In the genomic region with DNA sequence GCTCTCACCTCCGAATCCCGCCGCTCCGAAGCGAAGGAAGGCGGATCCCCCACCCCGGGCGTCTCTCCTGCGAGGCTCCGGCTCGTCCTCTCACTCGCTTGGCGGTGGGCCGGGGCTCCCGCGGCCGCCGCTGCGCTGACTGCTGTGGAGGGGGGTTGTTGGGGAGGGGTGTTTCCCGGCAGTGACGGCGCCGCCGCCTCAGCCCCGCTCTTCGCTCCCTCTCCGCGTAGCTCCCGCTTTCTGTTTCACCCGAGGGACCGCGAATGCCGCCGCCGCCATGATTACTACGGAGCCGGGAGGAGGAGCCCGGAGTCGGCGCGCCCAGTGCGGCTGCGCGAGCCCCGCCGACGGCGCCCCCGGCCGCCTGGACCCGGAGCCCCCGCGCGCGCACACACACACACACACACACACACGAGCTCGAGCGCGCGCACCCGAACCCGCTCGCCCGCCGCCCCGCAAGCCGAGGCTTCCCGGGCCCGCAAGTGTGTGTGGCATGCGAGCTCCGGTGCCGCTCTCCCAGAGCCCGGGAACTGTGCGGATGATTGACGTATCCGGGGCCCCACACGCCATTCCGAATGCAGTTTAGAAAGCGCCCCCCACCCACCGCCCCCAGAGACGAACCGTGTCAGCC, we compare ENCODE assay signal across 7 mouse cellular contexts. TPM values are rescaled to one million over a fixed set of nuclear protein-coding genes. Genes with fewer than 3 reads are reported as not detected.
DNase-seq lines count a peak whose midpoint lies in the region; ATAC-seq and TF ChIP-seq lines count a peak whose summit lies in the region.

A gene (minus strand): TSS at position 294 of the 631 bp plus-strand sequence.

- ATAC-seq in limb, embryonic 11.5 days (ENCODE audit: insufficient number of reproducible peaks, low FRiP score, low TSS enrichment, low read depth): peak; percentile 86
- peak; percentile 94 for ATAC-seq in midbrain, embryonic 13.5 days

- no peaks in the 10 kb centered on the region for H3K9me3 ChIP-seq in limb, embryonic 11.5 days (ENCODE audit: control insufficient read depth, low read length)
- H3K9me3 ChIP-seq in midbrain, embryonic 13.5 days: no peaks in the 10 kb centered on the region

- 1% methylated on average over 80 of the region's 82 CpGs for WGBS in kidney, adult 2 months
- under 1% methylated on average over 57 of the region's 82 CpGs for WGBS in limb, embryonic 11.5 days
- 1% methylated on average over 68 of the region's 82 CpGs for WGBS in midbrain, embryonic 13.5 days
- WGBS in small intestine, adult 2 months: under 1% methylated on average over 79 of the region's 82 CpGs

- no peak for TF ChIP-seq CTCF in kidney, adult 2 months (conservative IDR thresholded peaks at IDR 0.05; ENCODE audit: insufficient read depth, insufficient read length, low read depth, low read length)
- no peak for TF ChIP-seq CTCF in small intestine, adult 2 months (IDR thresholded peaks at IDR 0.05; ENCODE audit: extremely low read depth, insufficient read length, insufficient replicate concordance, low read depth, low read length)

- DNase-seq in adrenal gland, postnatal 14 days: peak; percentile 93
- peak; percentile 85 for DNase-seq in embryo, embryonic 9.5 days (ENCODE audit: extremely low spot score)
- DNase-seq in heart, adult 18-20 months: peak; percentile 86 to 89
- peak; percentile 89 for DNase-seq in kidney, adult 2 months
- DNase-seq in limb, embryonic 11.5 days (ENCODE audit: low spot score): peak; percentile 84

- H3K27ac ChIP-seq in kidney, adult 2 months (ENCODE audit: insufficient read depth, low read depth, low read length): peak within 1 kb of the TSS; percentile 89
- H3K27ac ChIP-seq in limb, embryonic 11.5 days (replicated peaks; ENCODE audit: low read depth, low read length): no peak within 1 kb of the TSS
- H3K27ac ChIP-seq in midbrain, embryonic 13.5 days: peak within 1 kb of the TSS; percentile 92
- H3K27ac ChIP-seq in small intestine, adult 2 months (ENCODE audit: insufficient read depth, low read depth, low read length): peak within 1 kb of the TSS; percentile 88

- H3K36me3 ChIP-seq in kidney, adult 2 months (ENCODE audit: control insufficient read depth, insufficient read depth, low read length): no peaks in the 10 kb centered on the region
- H3K36me3 ChIP-seq in limb, embryonic 11.5 days (ENCODE audit: control insufficient read depth, insufficient read depth, low read length): no peaks in the 10 kb centered on the region
- no peaks in the 10 kb centered on the region for H3K36me3 ChIP-seq in midbrain, embryonic 13.5 days
- H3K36me3 ChIP-seq in small intestine, adult 2 months (ENCODE audit: control insufficient read depth, insufficient read depth, low read length): no peaks in the 10 kb centered on the region

- H3K27me3 ChIP-seq in kidney, adult 2 months (replicated peaks; ENCODE audit: control insufficient read depth, insufficient read depth, low read length): no peaks in the 10 kb centered on the region
- H3K27me3 ChIP-seq in limb, embryonic 11.5 days (ENCODE audit: control insufficient read depth, insufficient read depth, low read length): peaks cover 8% of the 10 kb centered on the region; the same call in 1 of the 2 replicates
- peaks cover 12% of the 10 kb centered on the region for H3K27me3 ChIP-seq in midbrain, embryonic 13.5 days
- H3K27me3 ChIP-seq in small intestine, adult 2 months (ENCODE audit: control insufficient read depth, insufficient read depth, low read length): no peaks in the 10 kb centered on the region

- H3K4me3 ChIP-seq in kidney, adult 2 months (ENCODE audit: insufficient read depth, low read depth, low read length): peak within 1 kb of the TSS; percentile 99
- H3K4me3 ChIP-seq in limb, embryonic 11.5 days (ENCODE audit: low read depth, low read length): peak within 1 kb of the TSS; percentile 88
- H3K4me3 ChIP-seq in midbrain, embryonic 13.5 days (replicated peaks): peak within 1 kb of the TSS; percentile 90
- H3K4me3 ChIP-seq in small intestine, adult 2 months (ENCODE audit: low read depth, low read length): peak within 1 kb of the TSS; percentile 92

- H3K9ac ChIP-seq in limb, embryonic 11.5 days (ENCODE audit: low read length): peak within 1 kb of the TSS; percentile 80
- H3K9ac ChIP-seq in midbrain, embryonic 13.5 days (replicated peaks): peak within 1 kb of the TSS; percentile 90

- H3K4me2 ChIP-seq in limb, embryonic 11.5 days (ENCODE audit: low read depth, severe bottlenecking): peak within 1 kb of the TSS; percentile 77
- peak within 1 kb of the TSS; percentile 74 for H3K4me2 ChIP-seq in midbrain, embryonic 13.5 days (replicated peaks)

- peaks cover 7% of the 10 kb centered on the region for H3K4me1 ChIP-seq in kidney, adult 2 months (ENCODE audit: control insufficient read depth, insufficient read depth, low read length)
- H3K4me1 ChIP-seq in limb, embryonic 11.5 days (ENCODE audit: control insufficient read depth, insufficient read depth, low read length): no peaks in the 10 kb centered on the region
- H3K4me1 ChIP-seq in midbrain, embryonic 13.5 days (replicated peaks): peaks cover 14% of the 10 kb centered on the region
- no peaks in the 10 kb centered on the region for H3K4me1 ChIP-seq in small intestine, adult 2 months (ENCODE audit: control insufficient read depth, insufficient read depth, insufficient read length, low read length)

- TF ChIP-seq POLR2A in kidney, adult 2 months (IDR thresholded peaks at IDR 0.05; ENCODE audit: low read depth, low read length): peak; percentile 29
- peak; percentile 49 for TF ChIP-seq POLR2A in small intestine, adult 2 months (IDR thresholded peaks at IDR 0.05; ENCODE audit: low read depth, low read length)

RNA-seq across cellular contexts. Expression of the gene that starts here (rescaled TPM):
- total RNA-seq in adrenal gland, postnatal 14 days (2021): 57.9 and 59.1 TPM in 2 replicates
- 10 to 100 TPM; 14.5 to 18.5 TPM for total RNA-seq in heart, adult 18-20 months (2021)
- 43.8 and 48.5 TPM in 2 replicates for polyA plus RNA-seq in kidney, adult 2 months (2012; rRNA removed)
- 31.0 and 36.6 TPM in 2 replicates for polyA plus RNA-seq in limb, embryonic 11.5 days (2014; fragmentation: Nextera tagmentation; extraction: Ambion mirVana)
- polyA plus RNA-seq in midbrain, embryonic 13.5 days (2015; fragmentation: Nextera tagmentation; extraction: Ambion mirVana): 57.3 and 59.1 TPM in 2 replicates
- polyA plus RNA-seq in small intestine, adult 2 months (2012; rRNA removed): 16.9 and 29.2 TPM in 2 replicates
